Mouse (Mus musculus) c-Kit-negative CD71-positive TER-119-positive erythroid progenitor cells, embryonic 14.5 days (primary cell): ENCODE results near the gene Ankef1.

Experiments
- DNase-seq: peaks from one replicate; pipeline ENCODE4 v3.0.0-alpha.2; 2013; ENCODE audit warnings: low read depth, low spot score

Ankef1 gene

GRCm38 (mm10) chr2:136501651-136502050 lies at the start of gene Ankef1:
TSS of gene Ankef1 (plus strand) at chr2:136501910.
- no peak for DNase-seq

- DNase-seq, result no peak
These were observed 45.2 kb upstream of the Ankef1 start for GRCm38 (mm10) chr2:136456468-136456867.

- no peak for DNase-seq
These were observed 44.8 kb upstream of the Ankef1 start for GRCm38 (mm10) chr2:136456875-136457274.

- DNase-seq, result no peak
These were observed 24.1 kb upstream of the Ankef1 start for GRCm38 (mm10) chr2:136477656-136478055.

DNA sequence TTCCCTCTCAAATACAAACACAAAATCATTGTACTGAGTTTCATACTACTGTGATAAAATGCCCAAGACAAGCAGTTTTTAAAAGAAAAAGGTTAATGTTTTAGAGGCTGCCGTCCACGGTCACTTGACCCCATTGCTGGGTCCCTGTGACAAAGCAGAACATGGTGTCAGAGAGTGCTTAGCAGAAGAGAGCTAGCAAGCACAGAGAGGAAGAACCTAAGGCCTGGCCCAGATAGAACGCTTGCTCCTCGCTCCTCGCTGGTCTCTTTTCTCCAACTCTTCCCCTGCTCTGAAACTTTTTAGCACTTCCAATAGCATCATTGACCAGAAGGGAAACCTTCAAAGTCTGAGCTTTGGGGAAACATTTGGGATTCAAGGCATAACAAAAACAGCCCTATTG lies 19.4 kb upstream of the Ankef1 start:
- no peak for DNase-seq

GRCm38 (mm10) chr2:136483058-136483457 lies 18.7 kb upstream of the Ankef1 start:
- no peak for DNase-seq

GRCm38 (mm10) chr2:136484955-136485354 lies 16.8 kb upstream of the Ankef1 start:
- DNase-seq, result no peak

GRCm38 (mm10) chr2:136485401-136485800 lies 16.3 kb upstream of the Ankef1 start:
- DNase-seq, result no peak

- peak; percentile 8 for DNase-seq
These were observed 15.7 kb upstream of the Ankef1 start for GRCm38 (mm10) chr2:136485815-136486619.

DNA sequence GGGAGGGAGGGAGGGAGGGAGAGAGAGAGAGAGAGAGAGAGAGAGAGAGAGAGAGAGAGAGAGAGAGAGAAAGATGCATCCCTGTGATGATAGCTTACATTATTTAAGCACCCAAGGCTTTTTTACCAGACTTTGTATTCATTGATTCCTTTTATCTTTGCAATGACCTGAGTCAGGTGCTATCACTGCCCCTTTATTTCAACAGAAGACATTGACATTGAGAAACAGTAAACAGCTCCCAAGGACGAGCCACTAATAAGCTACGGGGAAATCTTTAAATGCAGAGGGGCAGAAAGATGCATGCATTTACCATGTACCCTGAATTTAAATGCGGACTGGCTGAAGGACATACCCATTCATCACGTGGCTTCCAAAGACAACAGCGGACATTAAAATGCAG lies 14.7 kb upstream of the Ankef1 start:
- no peak for DNase-seq

- DNase-seq, result no peak
These were observed 9.4 kb downstream of the Ankef1 start for GRCm38 (mm10) chr2:136511073-136511472.

GRCm38 (mm10) chr2:136511756-136512155 lies 10.0 kb downstream of the Ankef1 start:
- DNase-seq, result no peak

DNA sequence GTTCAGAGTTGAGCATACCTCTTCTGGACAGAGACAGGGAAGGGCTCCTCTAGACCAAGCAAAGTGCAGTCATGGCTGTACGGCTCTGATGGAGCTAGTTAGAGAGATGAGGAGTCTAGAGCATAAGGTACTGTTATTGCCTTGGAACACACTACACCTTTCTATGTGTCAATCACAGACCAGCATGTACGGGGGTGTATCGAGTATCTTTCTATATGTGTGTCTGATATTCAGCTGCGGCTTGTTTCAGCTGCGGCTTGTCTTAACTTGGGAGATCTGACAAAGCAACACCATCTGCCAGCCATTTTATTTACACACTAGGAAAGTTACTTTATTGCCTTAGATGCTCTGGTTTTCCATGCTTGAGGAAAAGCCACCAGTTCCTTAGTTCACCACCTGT lies 11.1 kb downstream of the Ankef1 start:
- DNase-seq, result no peak

GRCm38 (mm10) chr2:136513806-136514205 lies 12.1 kb downstream of the Ankef1 start:
- DNase-seq, result no peak

GRCm38 (mm10) chr2:136515501-136515900 lies 13.8 kb downstream of the Ankef1 start:
- DNase-seq, result no peak

DNA sequence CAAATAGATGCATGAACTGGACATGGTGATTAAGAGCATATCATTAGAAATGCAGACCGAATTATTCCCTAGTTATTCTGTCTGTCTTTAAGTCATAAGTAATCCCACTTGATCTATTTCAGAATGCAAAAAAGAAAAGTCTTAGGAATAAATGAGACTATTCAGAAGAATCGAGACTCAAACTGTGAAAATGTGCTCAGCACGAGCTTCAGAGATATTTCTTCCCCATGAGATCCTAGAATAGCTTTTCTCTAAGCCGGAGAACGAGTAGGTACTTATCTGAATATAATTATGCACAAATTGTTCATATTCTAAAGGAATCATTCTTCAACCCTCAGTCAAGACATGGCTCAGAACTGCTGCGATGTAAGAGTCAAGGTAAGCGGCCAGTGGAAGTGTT lies 27.2 kb downstream of the Ankef1 start:
- no peak for DNase-seq

DNA sequence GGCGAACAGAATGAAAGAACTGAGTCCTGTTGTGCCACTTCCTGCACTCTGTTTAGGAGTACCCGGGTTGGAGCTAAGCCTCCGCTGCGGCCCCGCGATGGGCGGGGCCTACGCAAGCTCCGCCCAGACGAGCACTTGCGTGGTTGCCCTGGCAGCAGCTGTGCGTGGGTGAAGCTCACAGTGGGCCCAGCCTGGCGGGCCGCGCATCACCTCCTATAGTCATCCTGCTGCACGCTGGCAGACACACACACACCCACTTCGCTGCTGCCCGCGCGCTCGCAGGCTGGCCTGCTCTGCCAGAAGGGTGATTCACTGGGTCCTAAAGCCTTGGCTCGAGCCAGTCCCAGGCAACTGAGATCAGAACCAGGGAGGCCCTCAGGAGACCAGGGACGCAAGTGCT lies 30.3 kb downstream of the Ankef1 start:
- no peak for DNase-seq

- DNase-seq, result no peak
These were observed 56.3 kb downstream of the Ankef1 start for GRCm38 (mm10) chr2:136558020-136558419.

DNA sequence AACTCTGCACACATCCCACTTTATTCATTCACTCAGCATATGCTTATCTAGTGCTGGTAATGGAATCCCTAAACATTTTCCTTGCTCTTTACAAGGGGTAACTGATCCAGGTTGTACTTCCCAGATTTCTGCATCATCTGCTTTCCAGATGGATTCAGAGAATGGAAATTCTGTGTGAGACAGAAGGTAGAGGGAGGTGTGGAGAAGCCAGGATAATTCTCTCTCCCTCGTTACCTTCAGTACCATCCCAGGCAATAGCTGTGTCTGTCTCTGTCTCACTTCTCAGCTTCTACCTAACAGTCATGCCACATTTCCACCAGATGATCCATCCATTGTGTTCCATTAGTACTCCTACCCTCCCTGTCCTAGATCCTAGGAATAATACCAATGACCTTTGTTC lies 60.6 kb downstream of the Ankef1 start:
- DNase-seq, result no peak

- no peak for DNase-seq
These were observed 69.1 kb downstream of the Ankef1 start for GRCm38 (mm10) chr2:136570856-136571255.

- no peak for DNase-seq
These were observed 81.1 kb downstream of the Ankef1 start for GRCm38 (mm10) chr2:136582762-136583161.

DNA sequence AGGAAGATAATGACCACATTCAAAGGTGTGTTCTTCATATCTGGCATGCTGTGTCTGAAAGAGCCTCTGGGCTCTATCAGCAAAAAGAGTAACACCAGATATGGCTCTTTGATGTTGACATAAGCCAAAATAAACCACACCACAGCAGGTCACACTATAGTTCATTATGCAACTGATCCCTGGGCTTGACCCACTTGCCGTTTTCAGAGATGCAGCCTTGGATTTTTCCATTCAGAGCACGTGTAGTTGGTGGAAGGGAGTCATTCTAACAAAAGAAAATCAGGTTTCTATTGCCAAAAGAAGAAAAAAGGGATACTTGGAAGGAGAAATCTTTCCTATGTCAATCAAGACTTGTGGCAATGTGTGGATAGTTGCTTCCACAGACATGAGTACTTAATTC lies 87.1 kb downstream of the Ankef1 start:
- no peak for DNase-seq

GRCm38 (mm10) chr2:136596451-136596850 lies 94.7 kb downstream of the Ankef1 start:
- DNase-seq, result no peak

DNA sequence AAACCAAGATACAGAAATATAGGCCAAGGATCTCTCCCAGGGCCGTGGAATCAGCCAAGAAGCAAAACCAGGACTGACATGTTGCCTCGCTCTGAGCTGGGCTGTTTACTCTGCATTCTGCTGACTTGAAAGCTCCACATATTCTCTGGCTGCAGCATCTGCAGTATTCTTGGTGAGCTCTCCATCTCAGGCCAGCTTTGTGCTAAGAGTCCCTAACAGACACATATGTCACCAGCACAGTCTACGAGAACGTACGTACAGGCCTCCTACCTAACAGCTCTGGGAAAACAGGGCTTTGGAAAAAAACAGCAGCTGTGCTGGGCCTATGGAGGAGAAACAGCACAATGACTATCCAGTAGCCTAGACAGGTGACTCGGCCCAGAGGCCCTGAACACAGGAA lies 97.0 kb downstream of the Ankef1 start:
- no peak for DNase-seq
